Mouse (Mus musculus) liver, embryonic 14.5 days (tissue): Measurements from ENCODE around the gene Tulp2.

Source experiments
- CTCF ChIP-seq: IDR thresholded peaks from 2 replicates; pipeline ENCODE4 v1.5.1; 2016; ENCODE audit warnings: antibody characterized with exemption, low read depth, control low read depth
- EP300 ChIP-seq: IDR thresholded peaks from 2 replicates; pipeline ENCODE4 v1.6.1; 2016; ENCODE audit warnings: antibody characterized with exemption, low read depth

GRCm38 (mm10) chr7:45467090-45467670 is 14.5 kb upstream of the Tulp2 start:
- no peak for TF ChIP-seq CTCF
- no peak for TF ChIP-seq EP300
